Mouse (Mus musculus): ENCODE results near the gene Mt3.

- TF ChIP-seq CTCF (IDR thresholded peaks at IDR 0.05; ENCODE audit: low read depth, low read length) (no peak), POLR2A (IDR thresholded peaks at IDR 0.05; ENCODE audit: borderline replicate concordance, low read depth, low read length) (no peak)
Measured at GRCm38 (mm10) chr8:94172075-94172808, 19.8 kb downstream of the Mt3 start, which contains the start of gene Mt2.

All from bone marrow macrophage, adult 2 months (primary cell).